Mouse (Mus musculus): Measurements from ENCODE around the gene Olfr1336.

DNA sequence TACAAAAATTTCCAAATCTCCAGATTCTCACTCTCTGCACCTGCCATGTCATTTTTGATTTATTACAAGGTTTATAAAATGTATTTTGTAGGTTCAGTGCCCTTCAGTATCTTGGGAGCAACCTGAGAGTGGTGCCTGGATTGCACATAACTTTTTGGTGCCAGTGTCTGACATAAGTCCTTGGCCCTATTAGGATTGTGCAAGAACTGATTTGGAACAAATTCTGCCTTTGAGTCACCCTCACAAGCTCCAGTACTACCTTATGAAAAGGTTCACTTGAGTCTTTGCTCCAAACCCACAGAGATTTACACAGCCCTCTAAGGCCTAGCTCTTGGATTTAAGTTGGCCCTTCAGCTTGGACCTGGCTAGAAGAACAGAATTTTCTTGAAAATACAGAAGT lies 11.0 kb downstream of the Olfr1336 start, which contains the start of gene Olfr1346:
- no peak for TF ChIP-seq CTCF (IDR thresholded peaks at IDR 0.05)
- TF ChIP-seq EP300 (IDR thresholded peaks at IDR 0.05; ENCODE audit: insufficient read depth, low read depth, low read length), result no peak
- no peak for TF ChIP-seq POLR2A (IDR thresholded peaks at IDR 0.05; ENCODE audit: insufficient read depth, low read depth, low read length)
